Mouse (Mus musculus) testis, adult 2 months (tissue): ENCODE results near the gene Slc26a5.

Source experiments
- CTCF ChIP-seq: fragments of 200-500 bp; IDR thresholded peaks from 2 replicates; pipeline ENCODE4 v1.5.1; 2012; ENCODE audit warnings: low read depth, mild to moderate bottlenecking, inconsistent platforms, low read length, moderate library complexity; ENCODE audit not compliant: control insufficient read depth, insufficient read depth, insufficient replicate concordance
- POLR2A ChIP-seq: fragments of 200-500 bp; IDR thresholded peaks from 2 replicates; pipeline ENCODE4 v1.6.1; 2012; ENCODE audit warnings: low read depth, mild to moderate bottlenecking, inconsistent platforms, low read length, moderate library complexity; ENCODE audit not compliant: control insufficient read depth

- TF ChIP-seq CTCF = no peak
- no peak for TF ChIP-seq POLR2A
Measured at GRCm38 (mm10) chr5:21866311-21866712, 908 bp upstream of the Slc26a5 start.
